Mouse (Mus musculus) C2C12 (cell line): Measurements from ENCODE around the gene Rbm7.
"Not testable (repeated sequence)": the region's sequence is repeated elsewhere in the genome, so short reads cannot be mapped to it uniquely, and the experiment has no call there.

ENCODE experiments used
- CTCF ChIP-seq: IDR thresholded peaks from one replicate; pipeline ENCODE4 v1.5.1; 2011; ENCODE audit not compliant: control insufficient read depth, insufficient read depth, insufficient read length
- MYOD1 ChIP-seq: IDR thresholded peaks from one replicate; pipeline ENCODE4 v1.6.1; 2011; ENCODE audit warnings: low read depth; ENCODE audit not compliant: control insufficient read depth, insufficient read length
- USF1 ChIP-seq: IDR thresholded peaks from one replicate; pipeline ENCODE4 v1.6.1; 2011; ENCODE audit warnings: low read depth, mild to moderate bottlenecking, control low read depth, moderate library complexity

DNA sequence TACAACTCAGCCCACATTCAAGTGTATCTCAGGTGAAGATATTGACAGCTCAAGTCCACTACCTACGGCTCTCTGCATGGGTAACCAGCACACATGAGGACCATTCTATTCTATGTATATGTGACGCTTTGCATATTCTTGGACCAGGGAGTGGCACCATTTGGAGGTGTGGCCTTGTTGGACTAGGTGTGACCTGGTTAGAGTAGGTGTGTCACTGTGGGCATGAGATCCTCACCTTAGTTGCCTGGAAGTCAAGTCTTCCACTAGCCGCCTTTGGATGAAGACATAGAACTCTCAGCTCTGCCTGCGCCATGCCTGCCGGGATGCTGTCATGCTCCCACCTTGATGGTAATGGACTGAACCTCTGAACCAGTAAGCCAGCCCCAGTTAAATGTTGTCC is 27.6 kb downstream of the Rbm7 start:
- not testable (repeated sequence) for TF ChIP-seq USF1, CTCF, MYOD1
